Mouse (Mus musculus) CH12.LX (cell line): ENCODE measurements around the gene Snx4. TPM values are rescaled to one million over a fixed set of nuclear protein-coding genes. Genes with fewer than 3 reads are reported as not detected.

Experiments
- DNase-seq: peaks from one replicate; pipeline ENCODE4 v3.0.0-alpha.2; 2013; ENCODE audit errors: extremely low read depth
- H3K27ac ChIP-seq: 2 replicates; pipeline ENCODE4 v1.5.1; 2012; ENCODE audit warnings: low read depth, mild to moderate bottlenecking, control low read depth, moderate library complexity; ENCODE audit not compliant: insufficient read depth
- H3K27me3 ChIP-seq: replicated peaks from 2 replicates; pipeline ENCODE3; 2012; ENCODE audit warnings: inconsistent platforms
- H3K36me3 ChIP-seq, 2 experiments: replicated peaks in 1 of 2; 2 replicates each; pipeline versions ENCODE3 to v1.6.1; 2012; ENCODE audit warnings: inconsistent platforms in 1 of 2, low read length in 1 of 2, mild to moderate bottlenecking in 1 of 2, mixed read lengths in 1 of 2, moderate library complexity in 1 of 2; ENCODE audit not compliant: control insufficient read depth in 1 of 2, insufficient read depth in 1 of 2
- H3K4me1 ChIP-seq, 2 experiments: 2 replicates each; pipeline ENCODE4 v1.6.1; 2012; ENCODE audit warnings: inconsistent platforms in 1 of 2, moderate library complexity in 1 of 2; ENCODE audit not compliant: insufficient read depth in 2 of 2, control insufficient read depth in 1 of 2
- H3K4me2 ChIP-seq: 2 replicates; pipeline ENCODE4 v1.6.1; 2012; ENCODE audit warnings: low read depth, mild to moderate bottlenecking, control low read depth; ENCODE audit not compliant: poor library complexity, insufficient read depth, severe bottlenecking
- H3K4me3 ChIP-seq, 3 experiments: fragments of 150-350 bp in 1 of 3; sonication (generic) in 1 of 3; replicated peaks in 1 of 3; 2 replicates each; pipeline versions ENCODE3 to v1.5.1; 2011 to 2012; ENCODE audit warnings: low read depth in 2 of 3, low read length in 2 of 3, mild to moderate bottlenecking in 2 of 3, moderate library complexity in 2 of 3, control low read depth in 1 of 3, improper control_type of control experiment in 1 of 3, inconsistent platforms in 1 of 3, mixed read lengths in 1 of 3; ENCODE audit not compliant: poor library complexity in 1 of 3
- H3K79me2 ChIP-seq: replicated peaks from 2 replicates; pipeline ENCODE4 v1.6.1; 2012; ENCODE audit warnings: mild to moderate bottlenecking, moderate library complexity; ENCODE audit not compliant: control insufficient read depth, poor library complexity, insufficient read depth, severe bottlenecking; ENCODE audit errors: extremely low read depth
- H3K9ac ChIP-seq: 2 replicates; pipeline ENCODE4 v1.6.1; 2012; ENCODE audit warnings: low read depth, mild to moderate bottlenecking, control low read depth, moderate library complexity; ENCODE audit not compliant: insufficient read depth
- H3K9me3 ChIP-seq: replicated peaks from 2 replicates; pipeline ENCODE3; 2012; ENCODE audit warnings: low read length, inconsistent platforms, mixed read lengths
- CHD2 ChIP-seq: IDR thresholded peaks from 2 replicates; pipeline ENCODE4 v1.6.1; 2011; ENCODE audit warnings: low read length, improper control_type of control experiment
- ELF1 ChIP-seq: IDR thresholded peaks from 2 replicates; pipeline ENCODE4 v1.6.1; 2014; ENCODE audit warnings: low read depth, mild to moderate bottlenecking, inconsistent platforms, low read length, improper control_type of control experiment
- EP300 ChIP-seq: IDR thresholded peaks from 2 replicates; pipeline ENCODE4 v1.6.1; 2011; ENCODE audit warnings: low read length, improper control_type of control experiment
- GABPA ChIP-seq: IDR thresholded peaks from 2 replicates; pipeline ENCODE4 v1.6.1; 2012; ENCODE audit warnings: low read depth, low read length, improper control_type of control experiment, inconsistent platforms; ENCODE audit not compliant: insufficient replicate concordance
- IRF4 ChIP-seq: IDR thresholded peaks from 2 replicates; pipeline ENCODE4 v1.6.1; 2014; ENCODE audit warnings: low read depth, mild to moderate bottlenecking, inconsistent platforms, low read length, improper control_type of control experiment
- JUN ChIP-seq: IDR thresholded peaks from 2 replicates; pipeline ENCODE4 v1.6.1; 2011; ENCODE audit warnings: low read depth, mild to moderate bottlenecking, low read length, improper control_type of control experiment, moderate library complexity; ENCODE audit not compliant: insufficient read depth
- JUND ChIP-seq: conservative IDR thresholded peaks from 2 replicates; pipeline ENCODE4 v1.6.1; 2011; ENCODE audit warnings: low read depth, low read length, improper control_type of control experiment
- MAFK ChIP-seq: IDR thresholded peaks from 2 replicates; pipeline ENCODE4 v1.6.1; 2011; ENCODE audit warnings: low read length, improper control_type of control experiment; ENCODE audit not compliant: insufficient replicate concordance
- MAX ChIP-seq: IDR thresholded peaks from 2 replicates; pipeline ENCODE4 v1.6.1; 2011; ENCODE audit warnings: low read length, improper control_type of control experiment
- MAZ ChIP-seq: IDR thresholded peaks from 2 replicates; pipeline ENCODE4 v1.6.1; 2012; ENCODE audit warnings: low read depth, mild to moderate bottlenecking, inconsistent platforms, low read length, improper control_type of control experiment, moderate library complexity
- MEF2A ChIP-seq: IDR thresholded peaks from 2 replicates; pipeline ENCODE4 v1.6.1; 2014; ENCODE audit warnings: low read depth, mild to moderate bottlenecking, inconsistent platforms, low read length, improper control_type of control experiment, borderline replicate concordance
- MYC ChIP-seq: IDR thresholded peaks from 2 replicates; pipeline ENCODE4 v1.6.1; 2011; ENCODE audit warnings: low read depth, mild to moderate bottlenecking, improper control_type of control experiment, low read length
- NELFE ChIP-seq: IDR thresholded peaks from 2 replicates; pipeline ENCODE4 v1.6.1; 2011; ENCODE audit warnings: low read depth, low read length, improper control_type of control experiment
- RAD21 ChIP-seq: IDR thresholded peaks from 2 replicates; pipeline ENCODE4 v1.6.1; 2011; ENCODE audit warnings: low read depth, mild to moderate bottlenecking, low read length, improper control_type of control experiment, moderate library complexity
- SMC3 ChIP-seq: IDR thresholded peaks from 2 replicates; pipeline ENCODE4 v1.6.1; 2011; ENCODE audit warnings: low read depth, low read length, improper control_type of control experiment
- TCF12 ChIP-seq: IDR thresholded peaks from 2 replicates; pipeline ENCODE4 v1.6.1; 2014; ENCODE audit warnings: low read depth, mild to moderate bottlenecking, inconsistent platforms, low read length, improper control_type of control experiment
- UBTF ChIP-seq: IDR thresholded peaks from 2 replicates; pipeline ENCODE4 v1.6.1; 2012; ENCODE audit warnings: low read depth, mild to moderate bottlenecking, inconsistent platforms, low read length, improper control_type of control experiment, moderate library complexity
- USF1 ChIP-seq: IDR thresholded peaks from 2 replicates; pipeline ENCODE4 v1.6.1; 2014; ENCODE audit warnings: low read depth, mild to moderate bottlenecking, inconsistent platforms, low read length, improper control_type of control experiment
- USF2 ChIP-seq: conservative IDR thresholded peaks from 2 replicates; pipeline ENCODE4 v1.6.1; 2011; ENCODE audit warnings: low read depth, low read length, improper control_type of control experiment
- ZC3H11A ChIP-seq: IDR thresholded peaks from 2 replicates; pipeline ENCODE4 v1.6.1; 2012; ENCODE audit warnings: low read depth, mild to moderate bottlenecking, inconsistent platforms, low read length, improper control_type of control experiment
- ZKSCAN1 ChIP-seq: IDR thresholded peaks from 2 replicates; pipeline ENCODE4 v1.6.1; 2012; ENCODE audit warnings: low read depth, inconsistent platforms, low read length, improper control_type of control experiment, borderline replicate concordance
- ZNF384 ChIP-seq: IDR thresholded peaks from 2 replicates; pipeline ENCODE4 v1.6.1; 2012; ENCODE audit warnings: low read depth, low read length, improper control_type of control experiment, inconsistent platforms
- dilution Hi-C: fragments of 300-500 bp; cut with MboI; formaldehyde crosslinking; loops from 2 replicates; pipeline ENCODE4 v1.14.3; 2020; ENCODE audit warnings: low sequenced_read_pairs; ENCODE audit not compliant: extremely low pct_unique_long_range_greater_than_20kb, extremely low pct_ligation_motif_present
- in situ Hi-C: fragments of 300-500 bp; cut with MboI; formaldehyde crosslinking; loops from 3 replicates; pipeline ENCODE4 v1.14.3; 2019; ENCODE audit warnings: low sequenced_read_pairs, low pct_ligation_motif_present, low pct_unique_long_range_greater_than_20kb, mixed read lengths
- polyA plus RNA-seq: library from polyadenylated mRNA; unstranded; fragments of >175 nt; gene quantifications from 2 replicates; pipeline ENCODE4 v1.2.1, GENCODE M21; 2012; ENCODE audit warnings: low read depth; ENCODE audit not compliant: insufficient read length
- total RNA-seq, 2 experiments: library from RNA; depleted of rRNA; stranded (reverse); fragments of 300-350 nt in 1 of 2; fragments of >200 nt in 1 of 2; gene quantifications; 2 replicates each; pipeline ENCODE4 v1.2.3; 2012 to 2014

The Snx4 gene
- total and polyA plus RNA-seq, 3 experiments = 77.9 to 168 (median 105) TPM

DNA sequence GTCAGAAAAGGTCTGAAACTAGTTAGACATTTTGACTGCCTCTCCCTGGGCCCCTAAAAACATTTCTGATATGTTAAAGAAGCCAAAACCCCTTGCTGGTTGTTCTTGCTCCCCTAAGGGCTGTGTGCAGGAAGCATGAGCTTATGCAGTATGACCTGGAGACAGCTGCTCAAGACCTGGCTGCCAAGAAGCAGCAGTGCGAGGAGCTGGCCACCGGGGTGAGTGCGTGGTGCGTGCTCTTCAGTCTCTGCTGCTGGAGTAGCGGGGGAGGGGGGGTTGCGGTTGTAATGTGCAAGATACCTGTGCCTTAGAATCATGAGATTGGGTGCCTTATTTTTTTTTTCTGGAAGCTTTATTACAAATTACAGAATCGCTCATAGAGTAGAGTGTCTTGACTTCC is 38.7 kb downstream of the Snx4 start:
- DNase-seq = no peak
- peaks cover 11% of the 10 kb centered on the region for H3K9me3 ChIP-seq
- H3K4me3 ChIP-seq = no peak overlapping the region
- H3K27ac ChIP-seq = no peak overlapping the region
- dilution Hi-C loops = no loop called here
- no peaks in the 10 kb centered on the region for H3K4me1 ChIP-seq
- TF ChIP-seq SMC3 = no peak
- no peak for TF ChIP-seq ELF1
- TF ChIP-seq ZKSCAN1 = no peak
- TF ChIP-seq JUN = no peak
- TF ChIP-seq UBTF = no peak
- TF ChIP-seq MAZ = no peak
- no peak for TF ChIP-seq RAD21
- TF ChIP-seq IRF4 = no peak
- no peak for TF ChIP-seq USF1
- no peak for TF ChIP-seq JUND
- TF ChIP-seq TCF12 = no peak
- no peak for TF ChIP-seq USF2
- TF ChIP-seq NELFE = no peak
- TF ChIP-seq ZC3H11A = no peak
- no peak for TF ChIP-seq MAFK
- no peaks in the 10 kb centered on the region for H3K79me2 ChIP-seq
- in situ Hi-C loops = no loop called here
- peaks cover 73 to 97% of the 10 kb centered on the region in 2 experiments for H3K36me3 ChIP-seq
- no peaks in the 10 kb centered on the region for H3K27me3 ChIP-seq
- H3K4me2 ChIP-seq = no peak overlapping the region
- no peak overlapping the region for H3K9ac ChIP-seq

DNA sequence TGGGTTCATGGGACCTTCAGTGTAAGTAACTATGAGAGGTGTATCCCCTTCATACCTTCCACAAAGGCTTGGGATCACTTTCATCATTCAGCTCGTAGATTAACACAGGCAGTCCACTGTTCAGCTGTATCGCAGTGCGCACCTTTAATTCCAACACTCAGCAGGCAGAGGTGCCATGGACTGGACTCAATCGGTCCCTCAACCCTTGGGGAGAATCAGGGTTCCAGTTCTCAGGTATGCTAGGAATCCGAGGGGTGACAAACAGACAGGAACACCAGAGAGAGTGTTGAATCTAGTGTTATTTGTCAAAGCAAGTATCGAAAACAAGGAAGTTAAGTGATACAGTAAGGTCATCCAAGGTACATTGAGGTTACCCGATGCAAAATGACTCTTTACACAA is 41.0 kb downstream of the Snx4 start:
- Histone ChIP-seq H3K79me2 (no peaks in the 10 kb centered on the region), H3K4me2 (no peak overlapping the region), H3K36me3 (peaks cover 76 to 97% of the 10 kb centered on the region in 2 experiments), H3K27ac (no peak overlapping the region), H3K27me3 (no peaks in the 10 kb centered on the region)
- DNase-seq = no peak
- in situ Hi-C loops = no loop called here
- TF ChIP-seq GABPA = no peak
- TF ChIP-seq ZNF384 = no peak
- TF ChIP-seq MAZ = no peak
- TF ChIP-seq MYC = no peak
- no peak for TF ChIP-seq USF1
- no peak for TF ChIP-seq EP300
- no peak for TF ChIP-seq MEF2A
- no peak for TF ChIP-seq CHD2
- no peak for TF ChIP-seq MAX
- no peak for TF ChIP-seq JUN
- TF ChIP-seq UBTF = no peak
- TF ChIP-seq, all 38 proteins: peak for 0
- Histone ChIP-seq H3K9ac (no peak overlapping the region), H3K9me3 (peaks cover 11% of the 10 kb centered on the region), H3K4me1 (no peaks in the 10 kb centered on the region), H3K4me3 (no peak overlapping the region)
- dilution Hi-C loops = no loop called here
